19 mouse cellular contexts compared by ENCODE assay signal in the genomic region with DNA sequence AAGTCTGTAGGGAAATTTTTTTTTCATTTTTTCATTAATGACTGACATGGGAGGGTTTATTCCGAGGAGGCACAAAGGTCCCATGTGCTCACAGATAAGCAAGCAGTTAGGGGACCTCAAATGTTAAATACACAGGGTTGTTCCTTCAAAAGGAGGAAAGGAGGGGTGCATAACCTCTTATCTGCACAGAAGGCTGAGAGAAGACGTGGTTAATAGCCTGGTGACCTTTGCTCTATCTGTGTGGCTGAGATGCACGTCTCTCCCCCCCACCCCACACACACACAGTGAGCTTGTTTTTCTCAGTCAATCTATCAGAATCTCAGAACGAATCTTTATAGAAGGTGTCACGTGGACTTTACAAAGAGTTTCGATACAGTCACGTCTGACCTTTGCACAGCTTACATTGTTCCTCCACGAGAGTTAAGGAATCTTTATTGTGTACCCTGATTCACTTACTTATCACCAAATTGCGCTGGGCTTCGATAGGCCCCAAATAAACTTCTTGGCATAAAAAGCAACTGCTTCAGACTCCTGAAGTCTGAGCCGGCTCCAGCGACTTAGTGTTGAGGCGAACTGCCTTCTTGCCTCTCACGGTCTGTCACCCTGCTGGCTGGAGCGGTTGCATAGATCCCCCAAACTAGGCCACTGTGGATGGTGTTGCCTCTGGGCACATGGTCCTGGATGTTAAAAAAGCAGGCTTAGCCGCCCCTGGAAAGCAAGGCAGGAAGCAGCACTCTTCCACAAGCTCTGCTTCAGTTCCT.
DNase-seq lines count a peak whose midpoint lies in the region; ATAC-seq and TF ChIP-seq lines count a peak whose summit lies in the region.
"Had no signal": no experiment of that assay in that cellular context is flagged by ENCODE, and none has a peak within 500 bp of the region (broad histone marks: within the 10 kb centered on the region; RNA-seq: fewer than 3 reads in every experiment).

No protein-coding gene starts in this region.

- no peaks in the 10 kb centered on the region for H3K27me3 ChIP-seq in forebrain, embryonic 11.5 days (ENCODE audit: control insufficient read depth, insufficient read depth, low read length)
- no peaks in the 10 kb centered on the region for H3K27me3 ChIP-seq in forebrain, embryonic 14.5 days (replicated peaks; ENCODE audit: control insufficient read depth, insufficient read depth, low read length)
- H3K27me3 ChIP-seq in liver, embryonic 14.5 days (ENCODE audit: control insufficient read depth, insufficient read depth, low read length), result no peaks in the 10 kb centered on the region
- no peaks in the 10 kb centered on the region for H3K27me3 ChIP-seq in stomach, embryonic 16.5 days (ENCODE audit: control insufficient read depth, insufficient read depth, low read length)
- H3K27me3 ChIP-seq: limb, embryonic 15.5 days; midbrain, embryonic 13.5 days had no signal

- H3K27ac ChIP-seq in forebrain, embryonic 11.5 days (ENCODE audit: low read depth, low read length), result no peak overlapping the region
- H3K27ac ChIP-seq in forebrain, embryonic 14.5 days (ENCODE audit: low read depth, low read length), result no peak overlapping the region
- no peak overlapping the region for H3K27ac ChIP-seq in liver, embryonic 14.5 days
- no peak overlapping the region for H3K27ac ChIP-seq in stomach, embryonic 16.5 days (ENCODE audit: low read length)
- H3K27ac ChIP-seq: limb, embryonic 15.5 days; midbrain, embryonic 13.5 days had no signal

- no peaks in the 10 kb centered on the region for H3K4me1 ChIP-seq in forebrain, embryonic 11.5 days (replicated peaks; ENCODE audit: control insufficient read depth, insufficient read depth, low read length)
- H3K4me1 ChIP-seq in forebrain, embryonic 14.5 days (ENCODE audit: control insufficient read depth, insufficient read depth, low read length), result no peaks in the 10 kb centered on the region
- H3K4me1 ChIP-seq in liver, embryonic 14.5 days (replicated peaks; ENCODE audit: control insufficient read depth in 2 of 2, insufficient read depth in 2 of 2, low read length in 1 of 2), result peaks cover 9 to 19% of the 10 kb centered on the region in 2 experiments
- H3K4me1 ChIP-seq in stomach, embryonic 16.5 days (ENCODE audit: control insufficient read depth, insufficient read depth, low read length), result no peaks in the 10 kb centered on the region
- H3K4me1 ChIP-seq: limb, embryonic 15.5 days; midbrain, embryonic 13.5 days had no signal

- H3K4me2 ChIP-seq in forebrain, embryonic 11.5 days (ENCODE audit: low read depth, low read length, severe bottlenecking), result no peak overlapping the region
- H3K4me2 ChIP-seq in forebrain, embryonic 14.5 days (ENCODE audit: low read length), result no peak overlapping the region
- no peak overlapping the region for H3K4me2 ChIP-seq in liver, embryonic 14.5 days (ENCODE audit: low read depth)
- no peak overlapping the region for H3K4me2 ChIP-seq in stomach, embryonic 16.5 days (ENCODE audit: low read depth, low read length)
- H3K4me2 ChIP-seq: heart, embryonic 11.5 days; limb, embryonic 15.5 days; midbrain, embryonic 13.5 days had no signal

- H3K9ac ChIP-seq in forebrain, embryonic 11.5 days (ENCODE audit: low read length), result no peak overlapping the region
- no peak overlapping the region for H3K9ac ChIP-seq in forebrain, embryonic 14.5 days (ENCODE audit: low read length)
- no peak overlapping the region for H3K9ac ChIP-seq in liver, embryonic 14.5 days (replicated peaks)
- H3K9ac ChIP-seq in stomach, embryonic 16.5 days (ENCODE audit: low read length), result no peak overlapping the region
- H3K9ac ChIP-seq: limb, embryonic 15.5 days; midbrain, embryonic 13.5 days had no signal

- no peaks in the 10 kb centered on the region for H3K9me3 ChIP-seq in forebrain, embryonic 11.5 days (ENCODE audit: control insufficient read depth, low read length)
- no peaks in the 10 kb centered on the region for H3K9me3 ChIP-seq in forebrain, embryonic 14.5 days (replicated peaks; ENCODE audit: control insufficient read depth, low read length)
- no peaks in the 10 kb centered on the region; the same call in none of the 2 replicates for H3K9me3 ChIP-seq in liver, embryonic 14.5 days (ENCODE audit: control insufficient read depth, low read length)
- H3K9me3 ChIP-seq in stomach, embryonic 16.5 days (replicated peaks; ENCODE audit: control insufficient read depth, low read length), result no peaks in the 10 kb centered on the region
- H3K9me3 ChIP-seq: limb, embryonic 15.5 days; midbrain, embryonic 13.5 days had no signal

- no peak for ATAC-seq in forebrain, embryonic 11.5 days (replicated peaks; ENCODE audit: low FRiP score)
- no peak for ATAC-seq in forebrain, embryonic 14.5 days
- peak; percentile 78 for ATAC-seq in inflammation-experienced regulatory T-cells, adult 6 months
- peak; percentile 87 for ATAC-seq in liver, embryonic 14.5 days (ENCODE audit: insufficient read depth)
- peak; percentile 84 for ATAC-seq in stomach, embryonic 16.5 days (ENCODE audit: insufficient read depth, low FRiP score)
- ATAC-seq: midbrain, embryonic 13.5 days had no signal

- H3K4me3 ChIP-seq in forebrain, embryonic 11.5 days (ENCODE audit: low read depth, low read length), result no peak overlapping the region
- H3K4me3 ChIP-seq in forebrain, embryonic 14.5 days (ENCODE audit: low read depth, low read length), result no peak overlapping the region
- H3K4me3 ChIP-seq in liver, embryonic 14.5 days (ENCODE audit: insufficient read depth in 1 of 2, low read depth in 2 of 2, low read length in 2 of 2), result no peak overlapping the region
- H3K4me3 ChIP-seq in stomach, embryonic 16.5 days (replicated peaks; ENCODE audit: low read length), result no peak overlapping the region
- H3K4me3 ChIP-seq: limb, embryonic 15.5 days; midbrain, embryonic 13.5 days had no signal

- TF ChIP-seq EP300 in liver, embryonic 14.5 days (IDR thresholded peaks at IDR 0.05; ENCODE audit: low read depth), result peak; percentile 59; the same call in 1 of the 2 replicates

- H3K36me3 ChIP-seq in forebrain, embryonic 11.5 days (ENCODE audit: control insufficient read depth, insufficient read depth, low read length), result no peaks in the 10 kb centered on the region
- H3K36me3 ChIP-seq in forebrain, embryonic 14.5 days (ENCODE audit: control insufficient read depth, insufficient read depth, low read length), result no peaks in the 10 kb centered on the region
- no peaks in the 10 kb centered on the region for H3K36me3 ChIP-seq in liver, embryonic 14.5 days (replicated peaks; ENCODE audit: control insufficient read depth, insufficient read depth, low read depth)
- no peaks in the 10 kb centered on the region for H3K36me3 ChIP-seq in stomach, embryonic 16.5 days (ENCODE audit: control insufficient read depth, insufficient read depth, low read length)
- H3K36me3 ChIP-seq: limb, embryonic 15.5 days; midbrain, embryonic 13.5 days had no signal

- WGBS in forebrain, embryonic 11.5 days, result 85% methylated on average over 16 of the region's 16 CpGs
- 85% methylated on average over 16 of the region's 16 CpGs for WGBS in forebrain, embryonic 14.5 days
- WGBS in liver, embryonic 14.5 days (ENCODE audit: insufficient replicate concordance), result 39% methylated on average over 16 of the region's 16 CpGs
- 63% methylated on average over 16 of the region's 16 CpGs for WGBS in stomach, embryonic 16.5 days

- DNase-seq in forebrain, embryonic 11.5 days (ENCODE audit: low spot score), result peak; percentile 13
- DNase-seq in forebrain, embryonic 14.5 days (ENCODE audit: low spot score), result no peak
- peak in 2 of 3 experiments; percentile 29 for DNase-seq in liver, embryonic 14.5 days (ENCODE audit: low read depth in 3 of 3, low spot score in 3 of 3)
- no peak for DNase-seq in left cerebral cortex, adult 9 months (ENCODE audit: low spot score in 2 of 2)
- DNase-seq in right cerebral cortex, adult 18-20 months, result no peak
- no peak for DNase-seq in adrenal gland, postnatal 4 days (ENCODE audit: low spot score in 2 of 2)
- DNase-seq: cerebellum, adult 9-11 months; gastrocnemius, postnatal 25 days; heart, postnatal 36 days; kidney, adult 11 months; kidney, postnatal 25 days; lung, postnatal 36 days; right cerebral cortex, postnatal 25 days; thymus, postnatal 14 days had no signal

- no peak for TF ChIP-seq CTCF in liver, embryonic 14.5 days (IDR thresholded peaks at IDR 0.05; ENCODE audit: low read depth)

Comparison
In these comparisons a context has a peak if more than half of its experiments do, and no peak if none do; other contexts are left out.
1. DNase-seq: peak in forebrain, embryonic 11.5 days (single experiment) and liver, embryonic 14.5 days (2 of 3); none in forebrain, embryonic 14.5 days (single experiment), left cerebral cortex, adult 9 months (0 of 2), right cerebral cortex, adult 18-20 months (single experiment) and adrenal gland, postnatal 4 days (0 of 2).
2. ATAC-seq: peak in inflammation-experienced regulatory T-cells, adult 6 months (single experiment), liver, embryonic 14.5 days (single experiment) and stomach, embryonic 16.5 days (single experiment); none in forebrain, embryonic 11.5 days (single experiment) and forebrain, embryonic 14.5 days (single experiment).